Mouse (Mus musculus): ENCODE measurements around the gene Smarca2. TPM values are rescaled to one million over a fixed set of nuclear protein-coding genes. Genes with fewer than 3 reads are reported as not detected.

The Smarca2 gene
- polyA plus RNA-seq, 1 experiment: 23.4 TPM

- no peak overlapping the region for H3K4me3 ChIP-seq (ENCODE audit: extremely low read depth, insufficient read depth, insufficient read length)
- DNase-seq (ENCODE audit: low read depth in 1 of 2, low spot score in 2 of 2): no peak
- no peak overlapping the region for H3K27ac ChIP-seq (ENCODE audit: insufficient read depth, low read length)
- no peak for TF ChIP-seq CTCF (IDR thresholded peaks at IDR 0.05; ENCODE audit: extremely low read depth, insufficient read depth, insufficient read length, insufficient replicate concordance)
- no peak for TF ChIP-seq POLR2A (IDR thresholded peaks at IDR 0.05; ENCODE audit: low read depth, low read length)
- H3K36me3 ChIP-seq (ENCODE audit: control insufficient read depth, insufficient read depth, low read length): peaks cover 13% of the 10 kb centered on the region
- 86% methylated on average over 11 of the region's 11 CpGs for WGBS
- H3K4me1 ChIP-seq (ENCODE audit: control insufficient read depth, insufficient read depth, insufficient read length): no peaks in the 10 kb centered on the region
- no peaks in the 10 kb centered on the region for H3K27me3 ChIP-seq (ENCODE audit: control insufficient read depth, insufficient read depth, low read length)
These were observed 119.0 kb downstream of the Smarca2 start for GRCm38 (mm10) chr19:26723899-26724298.

GRCm38 (mm10) chr19:26724626-26725025 lies 119.8 kb downstream of the Smarca2 start:
- H3K4me3 ChIP-seq (ENCODE audit: extremely low read depth, insufficient read depth, insufficient read length): no peak overlapping the region
- no peak for DNase-seq (ENCODE audit: low read depth in 1 of 2, low spot score in 2 of 2)
- H3K27ac ChIP-seq (ENCODE audit: insufficient read depth, low read length): no peak overlapping the region
- H3K27me3 ChIP-seq (ENCODE audit: control insufficient read depth, insufficient read depth, low read length): no peaks in the 10 kb centered on the region
- TF ChIP-seq POLR2A (IDR thresholded peaks at IDR 0.05; ENCODE audit: low read depth, low read length): no peak
- 88% methylated on average over 3 of the region's 3 CpGs for WGBS
- no peaks in the 10 kb centered on the region for H3K4me1 ChIP-seq (ENCODE audit: control insufficient read depth, insufficient read depth, insufficient read length)
- peaks cover 13% of the 10 kb centered on the region for H3K36me3 ChIP-seq (ENCODE audit: control insufficient read depth, insufficient read depth, low read length)

- Histone ChIP-seq H3K4me1 (ENCODE audit: control insufficient read depth, insufficient read depth, insufficient read length) (no peaks in the 10 kb centered on the region), H3K4me3 (ENCODE audit: extremely low read depth, insufficient read depth, insufficient read length) (no peak overlapping the region), H3K27me3 (ENCODE audit: control insufficient read depth, insufficient read depth, low read length) (no peaks in the 10 kb centered on the region), H3K27ac (ENCODE audit: insufficient read depth, low read length) (no peak overlapping the region), H3K36me3 (ENCODE audit: control insufficient read depth, insufficient read depth, low read length) (peaks cover 4% of the 10 kb centered on the region; the same call in 1 of the 2 replicates)
- no peak for DNase-seq (ENCODE audit: low read depth in 1 of 2, low spot score in 2 of 2)
- TF ChIP-seq POLR2A (IDR thresholded peaks at IDR 0.05; ENCODE audit: low read depth, low read length) (no peak), CTCF (IDR thresholded peaks at IDR 0.05; ENCODE audit: extremely low read depth, insufficient read depth, insufficient read length, insufficient replicate concordance) (no peak)
- 55% methylated on average over 9 of the region's 9 CpGs for WGBS
These were observed 122.9 kb downstream of the Smarca2 start for GRCm38 (mm10) chr19:26727796-26728195.

GRCm38 (mm10) chr19:26730486-26730885 lies 125.6 kb downstream of the Smarca2 start:
- TF ChIP-seq CTCF (IDR thresholded peaks at IDR 0.05; ENCODE audit: extremely low read depth, insufficient read depth, insufficient read length, insufficient replicate concordance): no peak
- Histone ChIP-seq H3K4me1 (ENCODE audit: control insufficient read depth, insufficient read depth, insufficient read length) (no peaks in the 10 kb centered on the region), H3K27ac (ENCODE audit: insufficient read depth, low read length) (no peak overlapping the region), H3K36me3 (ENCODE audit: control insufficient read depth, insufficient read depth, low read length) (peaks cover 2% of the 10 kb centered on the region; the same call in 1 of the 2 replicates), H3K4me3 (ENCODE audit: extremely low read depth, insufficient read depth, insufficient read length) (no peak overlapping the region), H3K27me3 (ENCODE audit: control insufficient read depth, insufficient read depth, low read length) (no peaks in the 10 kb centered on the region)
- no peak for DNase-seq (ENCODE audit: low read depth in 1 of 2, low spot score in 2 of 2)
- 83% methylated on average over 9 of the region's 9 CpGs for WGBS

- TF ChIP-seq POLR2A (IDR thresholded peaks at IDR 0.05; ENCODE audit: low read depth, low read length): no peak
- no peak for TF ChIP-seq CTCF (IDR thresholded peaks at IDR 0.05; ENCODE audit: extremely low read depth, insufficient read depth, insufficient read length, insufficient replicate concordance)
- Histone ChIP-seq H3K27ac (ENCODE audit: insufficient read depth, low read length) (no peak overlapping the region), H3K36me3 (ENCODE audit: control insufficient read depth, insufficient read depth, low read length) (peaks cover 2% of the 10 kb centered on the region; the same call in 1 of the 2 replicates), H3K27me3 (ENCODE audit: control insufficient read depth, insufficient read depth, low read length) (no peaks in the 10 kb centered on the region), H3K4me3 (ENCODE audit: extremely low read depth, insufficient read depth, insufficient read length) (no peak overlapping the region), H3K4me1 (ENCODE audit: control insufficient read depth, insufficient read depth, insufficient read length) (no peaks in the 10 kb centered on the region)
- DNase-seq (ENCODE audit: low read depth in 1 of 2, low spot score in 2 of 2): no peak
- 94% methylated on average over 4 of the region's 4 CpGs for WGBS
These were observed 126.3 kb downstream of the Smarca2 start for GRCm38 (mm10) chr19:26731121-26731520.

DNA sequence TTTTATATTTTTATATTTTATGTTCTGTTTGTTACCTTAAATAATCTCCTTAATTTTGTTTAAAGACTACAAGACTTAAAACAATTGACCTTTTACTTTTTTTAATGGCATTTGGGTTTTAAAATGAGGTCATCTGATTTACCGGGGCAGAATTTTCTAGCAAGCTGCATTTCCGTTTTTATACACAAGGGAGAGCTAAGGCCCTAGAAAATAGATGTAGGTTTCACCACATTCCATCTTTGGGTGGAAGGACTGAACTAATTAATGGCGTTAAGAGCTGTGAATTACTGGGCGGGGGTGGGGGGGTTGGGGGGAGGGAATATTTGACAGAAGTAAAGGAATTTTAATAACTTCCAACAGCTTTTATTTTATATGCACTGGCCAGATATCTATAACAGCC lies 127.0 kb downstream of the Smarca2 start:
- no peaks in the 10 kb centered on the region for H3K27me3 ChIP-seq (ENCODE audit: control insufficient read depth, insufficient read depth, low read length)
- DNase-seq (ENCODE audit: low read depth in 1 of 2, low spot score in 2 of 2): no peak
- H3K4me3 ChIP-seq (ENCODE audit: extremely low read depth, insufficient read depth, insufficient read length): no peak overlapping the region
- H3K36me3 ChIP-seq (ENCODE audit: control insufficient read depth, insufficient read depth, low read length): 0 out of 2 replicates have a peak, but pooled peaks cover 2% of the 10 kb centered on the region
- no peaks in the 10 kb centered on the region for H3K4me1 ChIP-seq (ENCODE audit: control insufficient read depth, insufficient read depth, insufficient read length)
- TF ChIP-seq CTCF (IDR thresholded peaks at IDR 0.05; ENCODE audit: extremely low read depth, insufficient read depth, insufficient read length, insufficient replicate concordance): no peak
- no peak for TF ChIP-seq POLR2A (IDR thresholded peaks at IDR 0.05; ENCODE audit: low read depth, low read length)
- 11% methylated on average over 4 of the region's 4 CpGs for WGBS
- no peak overlapping the region for H3K27ac ChIP-seq (ENCODE audit: insufficient read depth, low read length)

DNA sequence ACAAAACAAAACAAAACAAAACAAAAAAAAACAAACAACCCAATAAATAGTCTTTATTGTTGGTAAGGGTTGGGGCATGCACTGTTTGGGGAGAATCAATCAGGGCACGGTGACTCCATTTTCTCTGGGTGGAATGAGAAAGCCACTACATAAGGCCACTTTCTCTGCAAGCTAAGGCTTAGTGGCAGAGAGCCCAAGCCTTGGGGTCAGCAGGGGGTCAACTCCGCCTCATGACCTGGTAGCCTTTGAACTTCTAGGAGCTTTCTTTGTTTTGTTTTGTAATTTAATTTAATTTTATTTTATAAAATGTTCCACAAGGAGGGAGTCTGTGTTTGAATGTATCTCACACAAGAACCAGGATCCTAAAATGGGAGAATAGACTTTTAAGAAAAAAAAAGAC lies 128.2 kb downstream of the Smarca2 start:
- Histone ChIP-seq H3K4me1 (ENCODE audit: control insufficient read depth, insufficient read depth, insufficient read length) (no peaks in the 10 kb centered on the region), H3K4me3 (ENCODE audit: extremely low read depth, insufficient read depth, insufficient read length) (no peak overlapping the region), H3K36me3 (ENCODE audit: control insufficient read depth, insufficient read depth, low read length) (no peaks in the 10 kb centered on the region), H3K27me3 (ENCODE audit: control insufficient read depth, insufficient read depth, low read length) (no peaks in the 10 kb centered on the region), H3K27ac (ENCODE audit: insufficient read depth, low read length) (no peak overlapping the region)
- TF ChIP-seq CTCF (IDR thresholded peaks at IDR 0.05; ENCODE audit: extremely low read depth, insufficient read depth, insufficient read length, insufficient replicate concordance) (no peak), POLR2A (IDR thresholded peaks at IDR 0.05; ENCODE audit: low read depth, low read length) (no peak)
- 89% methylated on average over 2 of the region's 2 CpGs for WGBS
- no peak for DNase-seq (ENCODE audit: low read depth in 1 of 2, low spot score in 2 of 2)

Measured in spleen, adult 2 months (tissue).